Mouse (Mus musculus): ENCODE data around the gene Spsb2.

Spsb2 gene

DNA sequence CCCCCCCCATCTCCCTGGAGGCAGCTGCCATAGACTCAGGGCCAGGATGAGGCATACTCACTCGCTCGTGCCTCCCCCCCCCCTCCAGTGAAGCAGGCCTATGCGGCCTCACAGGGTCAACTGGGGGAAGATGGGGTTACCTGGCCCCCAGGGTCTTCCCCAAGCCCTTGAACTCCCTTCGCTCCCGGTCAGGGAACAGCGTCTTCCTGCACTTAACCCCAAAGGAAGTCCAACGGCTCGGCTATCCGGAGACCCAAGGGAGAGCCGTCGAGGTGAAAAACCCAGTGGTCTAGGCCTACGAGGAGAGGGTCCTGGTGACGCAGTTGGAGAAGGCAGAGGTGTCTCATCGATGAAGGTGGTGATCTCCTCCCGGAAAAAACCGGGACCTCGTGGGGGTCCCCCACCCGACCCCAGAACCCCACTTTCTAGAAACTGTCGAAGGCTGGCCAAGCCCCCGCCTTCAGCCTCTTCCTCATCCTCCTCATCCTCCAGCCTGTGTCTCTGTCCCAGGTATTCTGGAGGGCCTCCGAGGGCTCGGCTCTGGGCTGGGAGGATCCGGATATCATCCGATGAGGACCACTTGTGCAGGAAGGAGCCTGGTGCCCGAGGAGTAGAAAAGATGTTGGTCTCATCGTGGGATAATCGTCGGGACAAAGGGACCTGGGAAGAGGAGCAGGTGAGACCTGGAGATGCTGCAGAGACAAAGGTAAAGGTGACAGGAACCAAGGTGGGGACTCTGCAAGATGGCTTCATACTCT lies 50.3 kb downstream of the Spsb2 start:
- DNase-seq = no peak

DNA sequence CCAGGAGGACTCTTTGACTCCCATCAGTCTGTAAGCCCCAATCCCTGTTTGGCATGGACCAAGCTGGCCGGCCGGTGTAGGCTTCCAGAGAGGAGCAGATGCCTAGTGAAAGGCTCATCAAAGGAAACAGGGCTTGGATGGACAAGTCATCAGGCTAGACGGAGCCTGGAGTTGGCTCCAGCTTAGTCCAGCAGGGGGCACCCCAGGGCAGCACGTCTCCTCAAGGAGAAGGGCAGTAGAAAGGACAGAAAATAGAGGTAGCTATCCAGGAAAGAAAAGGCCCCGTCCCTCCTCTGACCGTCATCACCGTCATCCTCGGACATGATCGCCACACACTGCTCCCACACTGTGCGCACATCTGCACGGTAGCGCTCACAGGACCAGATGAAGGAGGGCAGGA lies 51.3 kb downstream of the Spsb2 start:
- DNase-seq = peak; percentile 74 to 78

Data from lung, adult 18-20 months (tissue).